Mouse (Mus musculus) G1E (cell line): ENCODE measurements at regions not wholly inside any gene's neighbourhood (a gene's known extent, or its start where the extent isn't known, plus 50 kb on each side); places are given as distances from the start of the nearest gene placed in this dataset.

Experiments
- CTCF ChIP-seq: IDR thresholded peaks from 2 replicates; pipeline ENCODE4 v1.5.1; 2012; ENCODE audit warnings: low read depth, low read length, inconsistent platforms, mixed read lengths
- POLR2AphosphoS5 ChIP-seq: IDR thresholded peaks from 2 replicates; pipeline ENCODE4 v1.6.1; 2012; ENCODE audit warnings: low read depth, low read length, inconsistent platforms; ENCODE audit not compliant: insufficient replicate concordance
- TAL1 ChIP-seq: conservative IDR thresholded peaks from 2 replicates; pipeline ENCODE4 v1.6.1; 2012; ENCODE audit warnings: low read depth, low read length, inconsistent platforms, mixed read lengths

DNA sequence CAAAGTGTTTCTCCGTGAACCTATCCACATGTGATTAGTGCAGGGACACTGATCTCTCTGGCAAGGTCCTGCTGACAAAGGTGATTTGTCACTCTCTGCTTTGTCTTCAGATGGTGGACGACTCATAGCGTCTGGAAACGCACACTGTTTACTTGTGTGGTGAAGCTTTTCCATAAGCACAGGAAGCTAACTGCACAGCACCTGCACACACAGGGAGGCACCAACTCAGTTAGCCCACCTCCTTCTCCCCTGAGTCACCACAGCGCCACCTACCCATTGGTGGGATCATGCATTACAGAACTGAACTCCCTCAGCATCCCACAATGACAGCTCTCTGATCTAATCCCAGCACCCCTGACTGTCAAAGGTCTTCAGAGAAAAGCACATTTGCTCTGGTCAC is 141.9 kb upstream of the Klf14 start:
- no peak for TF ChIP-seq POLR2AphosphoS5
- no peak for TF ChIP-seq CTCF
- no peak for TF ChIP-seq TAL1
